Mouse (Mus musculus) embryonic facial prominence, embryonic 12.5 days (tissue): Measurements from ENCODE around the gene Lamb2. TPM values are rescaled to one million over a fixed set of nuclear protein-coding genes. Genes with fewer than 3 reads are reported as not detected.

Source experiments
- ATAC-seq: fragments of 200-750 bp; cut with Nextera tagmentation; 2 replicates; pipeline ENCODE4 v1.8.0; 2017; ENCODE audit not compliant: insufficient number of reproducible peaks, insufficient read depth, low FRiP score, low TSS enrichment
- H3K27ac ChIP-seq: fragments of 300-500 bp; sonication (generic); 2 replicates; pipeline ENCODE4 v1.5.1; 2016; ENCODE audit warnings: mild to moderate bottlenecking
- H3K27me3 ChIP-seq: fragments of 300-500 bp; sonication (generic); 2 replicates; pipeline ENCODE4 v1.6.1; 2016; ENCODE audit warnings: mild to moderate bottlenecking, moderate library complexity
- H3K36me3 ChIP-seq: fragments of 300-500 bp; sonication (generic); 2 replicates; pipeline ENCODE4 v1.6.1; 2016; ENCODE audit warnings: mild to moderate bottlenecking
- H3K4me1 ChIP-seq: fragments of 300-500 bp; sonication (generic); 2 replicates; pipeline ENCODE4 v1.6.1; 2016
- H3K4me2 ChIP-seq: fragments of 300-500 bp; sonication (generic); replicated peaks from 2 replicates; pipeline ENCODE4 v1.6.1; 2016; ENCODE audit warnings: mild to moderate bottlenecking, moderate library complexity
- H3K4me3 ChIP-seq: fragments of 300-500 bp; sonication (generic); 2 replicates; pipeline ENCODE4 v1.5.1; 2016; ENCODE audit warnings: mild to moderate bottlenecking
- H3K9ac ChIP-seq: fragments of 300-500 bp; sonication (generic); 2 replicates; pipeline ENCODE4 v1.6.1; 2016; ENCODE audit warnings: mild to moderate bottlenecking, moderate library complexity
- H3K9me3 ChIP-seq: fragments of 300-500 bp; sonication (generic); 2 replicates; pipeline ENCODE4 v1.6.1; 2016; ENCODE audit warnings: mild to moderate bottlenecking, moderate library complexity
- WGBS: fragments of 180-500 bp; shearing (Covaris S2); methylation state at CpG from one replicate; pipeline ENCODE4 v1.1.7; 2016; 5-methylcytosine and 5-hydroxymethylcytosine counted together
- polyA plus RNA-seq: library from polyadenylated mRNA; unstranded; fragments of >200 nt; fragmentation: Nextera tagmentation; extraction: Ambion mirVana; gene quantifications from 2 replicates; pipeline ENCODE4 v1.2.1, GENCODE M21; 2016

Lamb2 gene
- polyA plus RNA-seq: 51.3 and 58.5 TPM in 2 replicates

DNA sequence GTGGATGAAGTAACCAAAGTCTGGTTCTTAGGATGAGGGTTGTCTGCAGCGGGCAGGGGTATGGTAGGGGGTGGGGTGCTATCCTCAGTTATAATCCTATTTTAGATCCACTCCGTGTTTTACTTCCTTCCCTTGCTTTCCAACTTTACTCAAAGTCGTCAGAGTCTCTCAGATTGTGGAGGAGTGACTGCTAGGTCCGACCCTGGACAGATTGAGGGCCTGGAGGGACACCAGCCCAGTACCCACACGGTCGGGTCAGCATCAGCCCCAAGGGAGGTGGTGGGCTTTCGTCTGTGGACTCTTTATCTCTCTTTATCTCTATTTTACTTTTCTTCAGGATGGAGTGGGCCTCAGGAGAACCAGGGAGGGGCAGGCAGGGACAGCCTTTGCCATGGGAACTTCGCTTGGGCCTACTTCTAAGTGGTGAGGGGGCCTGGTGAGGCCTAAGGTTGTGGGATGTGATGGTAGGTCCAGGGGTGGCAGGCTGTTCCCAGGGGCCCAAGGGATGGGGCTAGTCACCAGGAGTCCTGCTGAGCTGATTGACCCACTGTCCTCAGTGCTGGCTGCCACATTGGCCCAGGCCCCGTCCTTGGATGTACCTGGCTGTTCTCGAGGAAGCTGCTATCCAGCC lies at the start of gene Lamb2:
Lamb2 (plus strand) TSS at position 16 of the 631 bp plus-strand sequence.
- Histone ChIP-seq H3K4me2 (peak within 1 kb of the TSS; percentile 87), H3K36me3 (peaks cover 36% of the 10 kb centered on the region), H3K4me3 (peak within 1 kb of the TSS; percentile 56), H3K9me3 (no peaks in the 10 kb centered on the region), H3K9ac (peak within 1 kb of the TSS; percentile 70), H3K27me3 (0 out of 2 replicates have a peak, but pooled peaks cover 2% of the 10 kb centered on the region), H3K4me1 (peaks cover 21% of the 10 kb centered on the region), H3K27ac (peak within 1 kb of the TSS; percentile 85)
- WGBS: 7% methylated on average over 10 of the region's 10 CpGs
- peak; percentile 30 for ATAC-seq

DNA sequence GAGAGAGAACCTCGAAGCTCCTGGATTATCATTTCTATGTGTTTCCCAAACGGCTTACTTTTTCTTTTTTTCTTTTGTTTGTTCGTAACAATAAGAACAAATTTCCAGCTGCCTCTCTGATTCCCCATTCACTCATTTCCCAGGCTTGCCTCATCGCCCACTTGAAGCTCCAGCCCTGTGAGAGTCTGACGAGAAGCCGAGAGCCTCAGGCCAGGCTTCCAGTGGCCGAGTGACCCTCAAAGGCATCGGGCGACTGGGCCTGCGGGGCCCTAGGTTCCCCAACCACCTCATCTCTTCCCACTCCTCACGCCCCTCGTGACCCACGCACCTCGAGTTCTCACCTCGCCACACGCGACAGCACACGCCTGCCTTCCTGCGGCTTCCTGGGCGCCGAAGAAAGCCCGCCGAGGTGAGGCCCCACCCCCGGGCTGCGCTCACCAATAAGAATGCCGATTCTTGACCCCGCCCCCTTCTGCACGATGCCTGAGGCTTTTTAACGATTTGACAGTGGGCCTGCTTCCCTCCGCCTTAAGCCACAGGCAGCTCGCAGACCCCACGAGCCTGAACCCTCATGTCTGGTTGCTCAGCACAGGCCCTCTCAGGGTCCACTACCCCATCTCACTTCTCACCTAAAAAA lies 48.0 kb upstream of the Lamb2 start:
- no peak for ATAC-seq
- H3K9me3 ChIP-seq: no peaks in the 10 kb centered on the region
- no peaks in the 10 kb centered on the region for H3K36me3 ChIP-seq
- no peaks in the 10 kb centered on the region for H3K4me1 ChIP-seq
- H3K4me3 ChIP-seq: peak overlapping the region; percentile 20
- 0 out of 2 replicates have a peak overlapping the region, but pooled peaks have one; percentile 24 for H3K9ac ChIP-seq
- WGBS: 48% methylated on average over 32 of the region's 32 CpGs
- no peaks in the 10 kb centered on the region for H3K27me3 ChIP-seq
- H3K27ac ChIP-seq: no peak overlapping the region
- H3K4me2 ChIP-seq: peak overlapping the region; percentile 40

DNA sequence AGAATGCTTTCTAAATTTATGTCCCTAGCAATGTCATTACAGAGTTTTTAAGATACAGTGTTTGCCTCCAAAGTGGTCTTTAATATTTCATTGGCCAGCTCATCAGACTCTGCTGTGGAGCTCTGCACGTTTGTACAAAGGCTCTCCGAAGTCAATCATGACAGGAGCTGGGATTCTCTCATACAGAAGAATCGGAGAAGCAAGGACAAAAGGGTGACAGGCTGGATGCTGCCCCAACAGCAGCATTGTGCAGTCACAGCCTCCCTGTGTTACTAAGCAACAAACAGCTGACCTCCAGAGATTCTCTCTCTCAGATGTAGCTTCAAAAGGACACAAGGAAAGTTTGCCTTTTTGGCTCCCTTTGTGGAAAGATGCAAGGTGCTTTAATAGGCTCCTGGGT lies 43.4 kb upstream of the Lamb2 start, which contains the start of gene BC048562:
BC048562 (plus strand) TSS at position 301 of the 400 bp plus-strand sequence.
- Histone ChIP-seq H3K9me3 (no peaks in the 10 kb centered on the region), H3K4me3 (no peak within 1 kb of the TSS), H3K27me3 (no peaks in the 10 kb centered on the region), H3K9ac (no peak within 1 kb of the TSS), H3K4me1 (no peaks in the 10 kb centered on the region), H3K27ac (no peak within 1 kb of the TSS), H3K4me2 (no peak within 1 kb of the TSS), H3K36me3 (no peaks in the 10 kb centered on the region)
- no peak for ATAC-seq
- WGBS: 77% methylated on average over 3 of the region's 3 CpGs

DNA sequence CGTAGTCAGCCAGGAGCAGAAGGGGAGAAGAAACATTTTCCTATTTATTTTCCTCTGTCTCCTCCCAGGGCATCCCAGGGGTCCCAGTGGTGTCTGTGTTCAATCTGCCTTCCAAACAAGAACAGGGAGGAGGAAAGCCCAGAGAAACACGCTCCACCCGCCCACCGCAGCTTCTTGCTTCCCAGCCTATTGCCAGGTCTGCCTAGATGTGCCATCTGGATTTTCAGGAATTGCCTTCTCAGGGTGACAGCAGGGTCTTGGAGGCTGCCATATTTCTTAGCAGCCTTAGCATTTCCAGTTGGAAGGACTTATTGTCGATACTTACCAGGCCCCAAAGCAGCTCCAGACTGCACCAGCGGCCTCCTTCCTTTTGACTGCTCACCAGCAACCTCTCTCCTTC lies 40.4 kb upstream of the Lamb2 start:
- no peaks in the 10 kb centered on the region for H3K9me3 ChIP-seq
- H3K36me3 ChIP-seq: no peaks in the 10 kb centered on the region
- no peak for ATAC-seq
- WGBS: 70% methylated on average over 6 of the region's 6 CpGs
- no peaks in the 10 kb centered on the region for H3K4me1 ChIP-seq
- no peak overlapping the region for H3K4me3 ChIP-seq
- no peaks in the 10 kb centered on the region for H3K27me3 ChIP-seq
- H3K4me2 ChIP-seq: no peak overlapping the region
- no peak overlapping the region for H3K9ac ChIP-seq
- no peak overlapping the region for H3K27ac ChIP-seq

DNA sequence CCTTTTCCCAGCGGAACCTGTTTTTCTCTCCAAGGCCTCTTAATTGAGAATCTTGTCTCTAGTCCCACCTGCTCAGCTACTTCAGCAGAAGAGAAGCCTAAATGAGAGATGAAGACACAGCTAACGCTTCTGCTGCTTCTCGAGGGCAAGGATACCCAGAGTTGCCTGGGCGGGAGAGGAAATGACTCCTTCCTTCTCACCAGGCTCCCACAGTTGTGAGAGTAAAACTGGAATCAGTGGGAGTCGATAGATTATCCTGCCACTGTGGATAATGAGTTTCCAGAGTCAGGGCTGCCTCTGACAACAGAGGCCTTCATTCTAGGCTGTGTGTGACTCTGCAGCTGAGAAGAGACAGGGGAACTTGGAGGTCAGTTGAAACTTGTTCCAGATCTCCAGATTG lies 39.1 kb upstream of the Lamb2 start:
- 79% methylated on average over 5 of the region's 5 CpGs for WGBS
- no peaks in the 10 kb centered on the region for H3K36me3 ChIP-seq
- no peak overlapping the region for H3K4me2 ChIP-seq
- H3K4me1 ChIP-seq: no peaks in the 10 kb centered on the region
- ATAC-seq: no peak
- no peaks in the 10 kb centered on the region for H3K27me3 ChIP-seq
- H3K4me3 ChIP-seq: no peak overlapping the region
- H3K9ac ChIP-seq: no peak overlapping the region
- H3K27ac ChIP-seq: no peak overlapping the region
- no peaks in the 10 kb centered on the region for H3K9me3 ChIP-seq

DNA sequence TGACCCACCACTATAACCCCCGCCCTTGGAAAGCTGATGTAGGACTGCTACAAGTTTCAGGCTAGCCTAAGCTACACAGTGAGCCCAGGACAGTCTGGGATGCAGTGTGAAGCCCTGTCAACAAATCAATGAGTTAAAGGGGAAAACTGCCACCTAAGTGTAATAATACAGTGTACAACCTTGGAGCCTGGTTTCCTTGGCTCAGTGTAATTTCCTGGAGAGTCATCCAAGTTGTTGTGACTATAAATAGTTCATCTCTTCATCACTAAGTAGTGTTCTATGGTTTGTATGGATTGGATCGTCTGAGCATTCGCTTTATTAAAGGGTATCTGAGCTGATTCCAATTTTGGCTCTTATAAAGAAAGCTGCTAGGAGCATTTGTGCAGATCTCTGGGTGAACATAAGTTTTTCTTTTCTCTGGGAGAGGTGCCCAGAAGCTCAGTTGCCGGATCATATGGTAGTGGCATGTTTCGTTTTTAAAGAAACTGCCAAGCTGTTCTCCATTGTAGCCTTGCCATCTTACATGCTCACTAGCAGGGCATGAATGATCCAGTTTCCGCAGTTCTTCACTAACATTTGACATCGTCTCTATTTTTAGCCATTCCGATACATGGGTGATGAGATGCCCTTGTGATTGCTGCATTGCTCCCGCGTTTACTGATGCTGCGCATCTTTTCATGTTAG lies 38.2 kb upstream of the Lamb2 start:
- no peaks in the 10 kb centered on the region for H3K4me1 ChIP-seq
- 89% methylated on average over 11 of the region's 11 CpGs for WGBS
- H3K9ac ChIP-seq: no peak overlapping the region
- H3K36me3 ChIP-seq: no peaks in the 10 kb centered on the region
- H3K4me3 ChIP-seq: no peak overlapping the region
- no peaks in the 10 kb centered on the region for H3K9me3 ChIP-seq
- H3K4me2 ChIP-seq: no peak overlapping the region
- ATAC-seq: no peak
- H3K27me3 ChIP-seq: no peaks in the 10 kb centered on the region
- H3K27ac ChIP-seq: no peak overlapping the region

DNA sequence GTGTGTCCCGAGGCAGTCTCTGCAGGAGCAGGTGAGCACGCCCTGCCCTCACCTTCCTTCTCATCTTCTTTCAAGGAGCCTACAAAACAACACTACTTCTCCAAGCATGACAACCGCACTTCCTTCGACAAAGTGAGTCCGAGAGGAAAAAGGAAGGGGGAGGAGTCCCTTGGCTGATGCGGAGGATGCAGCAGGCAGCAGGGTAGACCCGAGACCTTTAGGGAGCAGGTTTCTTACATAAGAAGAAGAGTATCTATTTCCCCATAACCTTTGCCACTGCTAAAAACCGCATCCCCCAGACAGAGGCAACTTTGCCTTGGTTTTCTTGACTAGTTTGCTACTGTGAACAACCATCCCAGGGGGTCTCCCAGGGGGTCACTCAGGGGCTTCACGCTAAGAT lies 34.4 kb upstream of the Lamb2 start:
- Histone ChIP-seq H3K4me2 (no peak overlapping the region), H3K27me3 (no peaks in the 10 kb centered on the region), H3K9me3 (no peaks in the 10 kb centered on the region), H3K4me1 (peaks cover 11% of the 10 kb centered on the region), H3K36me3 (peaks cover 14% of the 10 kb centered on the region), H3K9ac (no peak overlapping the region), H3K4me3 (no peak overlapping the region), H3K27ac (no peak overlapping the region)
- WGBS: 66% methylated on average over 9 of the region's 9 CpGs
- ATAC-seq: no peak

DNA sequence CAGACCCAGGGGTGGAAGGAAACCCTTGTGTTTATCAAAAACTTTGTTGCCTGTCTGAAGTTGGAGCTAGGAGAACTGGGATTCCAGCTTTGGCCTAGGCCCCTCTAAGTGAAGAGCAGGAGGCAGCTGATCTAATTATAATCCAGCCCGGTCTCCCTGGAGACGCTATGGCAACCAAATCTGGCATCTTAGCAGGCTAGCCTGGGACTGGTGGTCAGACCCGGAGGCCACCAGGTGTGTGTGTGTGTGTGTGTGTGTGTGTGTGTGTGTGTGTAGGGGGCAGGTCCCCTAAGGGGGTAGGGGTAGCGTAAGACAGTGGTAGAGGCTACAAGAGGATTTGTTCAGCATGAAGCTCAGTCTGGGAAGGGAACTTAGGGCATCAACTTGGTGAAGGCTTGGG lies 29.7 kb upstream of the Lamb2 start:
- 39% methylated on average over 4 of the region's 4 CpGs for WGBS
- H3K27me3 ChIP-seq: no peaks in the 10 kb centered on the region
- H3K9me3 ChIP-seq: no peaks in the 10 kb centered on the region
- ATAC-seq: peak; percentile 70
- peak overlapping the region; percentile 27; the same call in 1 of the 2 replicates for H3K9ac ChIP-seq
- peak overlapping the region; percentile 83 for H3K27ac ChIP-seq
- H3K36me3 ChIP-seq: peaks cover 14% of the 10 kb centered on the region
- peak overlapping the region; percentile 65 for H3K4me2 ChIP-seq
- peaks cover 38% of the 10 kb centered on the region for H3K4me1 ChIP-seq
- 0 out of 2 replicates have a peak overlapping the region, but pooled peaks have one; percentile 53 for H3K4me3 ChIP-seq

DNA sequence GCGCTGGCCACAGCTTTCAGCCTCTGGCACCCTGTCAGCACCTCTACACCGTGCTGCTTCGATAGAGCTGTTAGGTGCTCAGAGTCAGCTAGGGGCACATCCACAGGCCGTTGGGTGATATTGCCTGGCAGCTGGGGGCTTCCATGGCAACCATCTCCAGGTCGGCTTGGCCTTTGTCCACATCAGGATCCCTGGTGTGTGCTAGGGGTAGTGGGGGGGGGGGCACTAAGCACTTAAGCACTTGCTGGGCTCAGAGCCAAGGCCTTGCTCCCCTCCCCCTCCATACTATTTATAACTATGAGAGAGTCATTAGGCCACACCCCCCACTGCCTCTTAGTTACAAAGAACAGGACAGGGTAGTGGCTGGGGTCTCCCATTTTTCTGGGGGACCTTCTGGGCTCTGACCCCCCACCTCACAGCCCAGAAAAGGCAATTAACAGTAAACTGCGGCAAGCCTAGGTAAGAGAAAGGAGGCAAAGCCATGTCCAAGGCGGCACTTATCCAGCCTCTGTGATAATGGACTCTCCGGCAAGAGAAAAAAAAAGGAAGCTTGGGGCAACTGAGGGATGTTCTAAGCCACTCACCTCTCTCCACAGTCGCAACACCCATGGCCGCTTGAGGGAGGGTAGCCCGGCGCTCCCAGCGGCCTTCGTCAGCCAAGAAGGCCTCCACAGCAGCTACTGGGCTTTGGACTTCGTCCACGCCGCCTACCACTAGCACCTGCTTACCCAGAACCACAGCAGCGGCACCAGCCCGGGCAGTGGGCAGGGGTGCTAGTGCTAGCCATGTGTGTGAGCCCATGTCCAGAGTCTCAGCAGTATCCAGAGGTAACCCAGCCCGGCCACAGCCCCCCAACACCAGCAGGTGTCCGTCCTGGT lies 29.0 kb upstream of the Lamb2 start:
- Histone ChIP-seq H3K4me2 (peak overlapping the region; percentile 65), H3K9me3 (no peaks in the 10 kb centered on the region), H3K36me3 (peaks cover 14% of the 10 kb centered on the region), H3K27ac (peak overlapping the region; percentile 83), H3K9ac (peak overlapping the region; percentile 27), H3K4me1 (peaks cover 38% of the 10 kb centered on the region), H3K4me3 (peak overlapping the region; percentile 53), H3K27me3 (no peaks in the 10 kb centered on the region)
- WGBS: 70% methylated on average over 21 of the region's 21 CpGs
- ATAC-seq: peak; percentile 18

DNA sequence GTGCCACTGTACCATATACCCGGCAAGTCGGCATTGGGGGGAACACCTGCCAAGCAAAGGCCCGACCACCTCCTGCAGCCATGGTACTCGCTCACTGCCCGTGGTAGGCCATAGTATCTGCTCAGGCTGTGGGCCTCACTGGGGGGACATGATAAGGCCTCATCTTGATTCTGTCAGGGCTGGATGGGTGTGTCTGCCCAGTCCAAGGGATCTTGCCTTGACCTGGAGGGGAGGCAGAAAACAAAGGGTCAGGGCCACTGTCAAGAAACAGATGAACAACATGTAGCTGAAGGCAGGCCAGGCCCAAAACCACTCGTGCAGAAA lies 28.4 kb upstream of the Lamb2 start:
- H3K27ac ChIP-seq: peak overlapping the region; percentile 83
- no peak overlapping the region for H3K9ac ChIP-seq
- no peaks in the 10 kb centered on the region for H3K9me3 ChIP-seq
- peak overlapping the region; percentile 53 for H3K4me3 ChIP-seq
- H3K27me3 ChIP-seq: no peaks in the 10 kb centered on the region
- H3K4me1 ChIP-seq: peaks cover 38% of the 10 kb centered on the region
- peaks cover 14% of the 10 kb centered on the region for H3K36me3 ChIP-seq
- H3K4me2 ChIP-seq: peak overlapping the region; percentile 65
- WGBS: 85% methylated on average over 6 of the region's 6 CpGs
- ATAC-seq: no peak

DNA sequence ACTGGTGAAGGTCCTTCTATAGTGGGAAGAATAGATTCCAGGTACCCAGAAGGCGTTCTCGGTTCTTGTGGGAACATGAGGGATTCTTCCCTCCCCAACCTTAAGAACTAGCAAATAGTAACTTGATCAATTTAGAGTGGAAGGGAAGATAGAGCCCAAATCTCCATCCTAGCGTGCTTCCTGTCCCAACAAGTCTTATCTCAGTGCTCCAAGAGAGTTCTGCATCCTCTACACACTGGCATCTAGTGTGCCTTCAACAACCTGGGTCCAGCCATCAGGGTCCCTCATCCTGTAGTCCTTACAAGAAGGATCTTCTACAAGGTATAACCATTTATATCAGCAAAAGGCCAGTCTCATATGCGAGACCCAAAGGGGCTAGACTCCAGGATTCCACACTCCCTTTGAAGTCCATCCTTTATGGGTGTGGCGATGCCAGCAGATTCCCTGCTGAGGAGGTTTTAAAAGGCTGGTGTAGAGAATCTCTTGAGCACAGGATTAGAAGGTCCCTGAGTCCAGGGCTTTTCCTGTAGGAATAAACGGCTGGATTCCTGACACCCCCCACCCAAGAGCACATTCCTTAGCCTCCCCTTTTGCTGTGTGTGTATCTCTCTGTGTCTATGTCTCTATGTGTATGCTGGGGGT lies 27.9 kb upstream of the Lamb2 start:
- H3K36me3 ChIP-seq: peaks cover 14% of the 10 kb centered on the region

More for the DNA sequence above, 27.9 kb upstream of the Lamb2 start:
- H3K27me3 ChIP-seq: no peaks in the 10 kb centered on the region
- H3K4me1 ChIP-seq: peaks cover 38% of the 10 kb centered on the region
- peak overlapping the region; percentile 53 for H3K4me3 ChIP-seq
- WGBS: 46% methylated on average over 6 of the region's 6 CpGs
- H3K4me2 ChIP-seq: peak overlapping the region; percentile 65
- peak overlapping the region; percentile 84 for H3K27ac ChIP-seq
- H3K9me3 ChIP-seq: no peaks in the 10 kb centered on the region
- peak overlapping the region; percentile 59 for H3K9ac ChIP-seq
- no peak for ATAC-seq
